Mouse (Mus musculus) CD4-positive, CD25-positive, alpha-beta regulatory T cell, adult 2 months (primary cell): ENCODE results near the gene Rac3.

Experiments used
- DNase-seq: peaks from one replicate; pipeline ENCODE4 v3.0.0-alpha.2; 2012; ENCODE audit warnings: low read depth, low spot score

Gene Rac3

GRCm38 (mm10) chr11:120704486-120705325 is 16.6 kb upstream of the Rac3 start:
- DNase-seq: no peak

GRCm38 (mm10) chr11:120706120-120706519 is 15.2 kb upstream of the Rac3 start:
- DNase-seq: no peak

- DNase-seq: no peak
These were observed 14.0 kb upstream of the Rac3 start for GRCm38 (mm10) chr11:120707225-120707624.

- no peak for DNase-seq
These were observed 13.3 kb upstream of the Rac3 start for GRCm38 (mm10) chr11:120707969-120708368.

GRCm38 (mm10) chr11:120709551-120709950 is 11.7 kb upstream of the Rac3 start:
- no peak for DNase-seq

GRCm38 (mm10) chr11:120710672-120711071 is 10.6 kb upstream of the Rac3 start:
- no peak for DNase-seq

GRCm38 (mm10) chr11:120711980-120712604 is 9.2 kb upstream of the Rac3 start:
- DNase-seq: no peak

GRCm38 (mm10) chr11:120712771-120713568 is 8.3 kb upstream of the Rac3 start:
- DNase-seq: peak; percentile 87

GRCm38 (mm10) chr11:120713580-120714518 is 7.4 kb upstream of the Rac3 start, which contains the start of the genes Cenpx and Lrrc45:
Gene Cenpx (minus strand): TSS chr11:120713738.
Gene Lrrc45 (plus strand): TSS chr11:120713925.
- peak; percentile 98 for DNase-seq

GRCm38 (mm10) chr11:120714546-120714945 is 6.7 kb upstream of the Rac3 start:
- no peak for DNase-seq

GRCm38 (mm10) chr11:120715131-120715530 is 6.1 kb upstream of the Rac3 start:
- no peak for DNase-seq

GRCm38 (mm10) chr11:120719242-120719641 is 2.0 kb upstream of the Rac3 start:
- no peak for DNase-seq

- DNase-seq: no peak
These were observed 1.4 kb upstream of the Rac3 start for GRCm38 (mm10) chr11:120719841-120720376.

GRCm38 (mm10) chr11:120720450-120720849 is 820 bp upstream of the Rac3 start:
- DNase-seq: peak; percentile 94

- DNase-seq: no peak
These were observed 879 bp downstream of the Rac3 start for GRCm38 (mm10) chr11:120722067-120722630.

GRCm38 (mm10) chr11:120722761-120723382 is 1.6 kb downstream of the Rac3 start:
- DNase-seq: no peak

GRCm38 (mm10) chr11:120723509-120723908 is 2.2 kb downstream of the Rac3 start:
- DNase-seq: no peak

- DNase-seq: no peak
These were observed 5.2 kb downstream of the Rac3 start for GRCm38 (mm10) chr11:120726243-120727168.

- peak; percentile 75 for DNase-seq
These were observed 5.9 kb downstream of the Rac3 start, which contains the start of gene Dcxr for GRCm38 (mm10) chr11:120727169-120727527. Gene Dcxr (minus strand): TSS chr11:120727281.
